Comparison of ENCODE assay signal across 9 mouse cellular contexts in genomic region chr14:31790797-31791196, GRCm38 (mm10). TPM values are rescaled to one million over a fixed set of nuclear protein-coding genes. Genes with fewer than 3 reads are reported as not detected.
A peak's percentile ranks its signal among the peaks of the same experiment; 100 is the strongest.
DNase-seq lines count a peak whose midpoint lies in the region; ATAC-seq lines count a peak whose summit lies in the region.
"Had no signal": no experiment of that assay in that cellular context is flagged by ENCODE, and none has a peak within 500 bp of the region (broad histone marks: within the 10 kb centered on the region; RNA-seq: fewer than 3 reads in every experiment).

No protein-coding gene starts in this region.

- no peak overlapping the region for H3K4me3 ChIP-seq in kidney, embryonic 15.5 days (replicated peaks)
- H3K4me3 ChIP-seq: midbrain, embryonic 12.5 days had no signal

- 38% methylated on average over 1 of the region's 1 CpGs for WGBS in kidney, embryonic 15.5 days

- no peak overlapping the region for H3K27ac ChIP-seq in kidney, embryonic 15.5 days
- H3K27ac ChIP-seq: midbrain, embryonic 12.5 days had no signal

- H3K4me1 ChIP-seq in kidney, embryonic 15.5 days = peaks cover 7% of the 10 kb centered on the region; the same call in 1 of the 2 replicates

- H3K27me3 ChIP-seq in kidney, embryonic 15.5 days = no peaks in the 10 kb centered on the region
- H3K27me3 ChIP-seq: midbrain, embryonic 12.5 days had no signal

- H3K9me3 ChIP-seq in kidney, embryonic 15.5 days (replicated peaks) = no peaks in the 10 kb centered on the region
- H3K9me3 ChIP-seq: midbrain, embryonic 12.5 days had no signal

- H3K9ac ChIP-seq in kidney, embryonic 15.5 days = no peak overlapping the region
- H3K9ac ChIP-seq: midbrain, embryonic 12.5 days had no signal

- no peak for ATAC-seq in kidney, embryonic 15.5 days (replicated peaks; ENCODE audit: low FRiP score)
- ATAC-seq in inflammation-experienced regulatory T-cells, adult 6 months = peak; percentile 49
- ATAC-seq in monocyte, adult 5-6 weeks (replicated peaks; ENCODE audit: insufficient number of reproducible peaks, low FRiP score, low TSS enrichment, poor library complexity, severe bottlenecking) = no peak

- H3K4me2 ChIP-seq in kidney, embryonic 15.5 days = no peak overlapping the region
- H3K4me2 ChIP-seq: midbrain, embryonic 12.5 days had no signal

- H3K36me3 ChIP-seq in kidney, embryonic 15.5 days = no peaks in the 10 kb centered on the region
- H3K36me3 ChIP-seq: midbrain, embryonic 12.5 days had no signal

- peak; percentile 45 for DNase-seq in kidney, postnatal 14 days
- DNase-seq in CD4-positive helper T cell, adult 2 months (ENCODE audit: low read depth, low spot score) = peak; percentile 43
- DNase-seq in MN1 (ENCODE audit: low spot score) = peak; percentile 70
- no peak for DNase-seq in spleen, postnatal 4 days (ENCODE audit: low spot score in 2 of 2)
- no peak for DNase-seq in yolk sac, embryonic 10.5 days (ENCODE audit: low spot score)

RNA-seq across cellular contexts. Expression of gene Ankrd28, which starts 39.7 kb away (rescaled TPM):
- 7.3 and 8.4 TPM in 2 replicates for polyA plus RNA-seq in kidney, embryonic 15.5 days (2015; fragmentation: Nextera tagmentation; extraction: Ambion mirVana)
- polyA plus RNA-seq in inflammation-experienced regulatory T-cells, adult 6 months (2017; shearing (Covaris generic)) = 10 to 100 TPM in 2 of 3 experiments, 1 to 10 TPM in 1; 9.5 to 11.0 (median 10.0) TPM
- 6.5 to 17.1 TPM (median 9.9 TPM) in 3 replicates for total RNA-seq in monocyte, adult 5-6 weeks (2017)

Comparison
In these comparisons a context has a peak if more than half of its experiments do, and no peak if none do; other contexts are left out.
1. DNase-seq: peak in kidney, postnatal 14 days (single experiment), CD4-positive helper T cell, adult 2 months (single experiment) and MN1 (single experiment); none in spleen, postnatal 4 days (0 of 2) and yolk sac, embryonic 10.5 days (single experiment).